Mouse (Mus musculus) brain, embryonic 18.5 days (tissue): ENCODE measurements around the gene Idua.
"Not testable (repeated sequence)": the region's sequence is repeated elsewhere in the genome, so short reads cannot be mapped to it uniquely, and the experiment has no call there.

Experiments used
- DNase-seq: peaks from one replicate; pipeline ENCODE4 v3.0.0-alpha.2; 2012; ENCODE audit warnings: low read depth, low spot score

The Idua gene

GRCm38 (mm10) chr5:108659698-108660631, at the start of gene Idua:
TSS of gene Idua (plus strand) at chr5:108660331.
- no peak for DNase-seq

- no peak for DNase-seq
Observed at GRCm38 (mm10) chr5:108610426-108610825, 49.7 kb upstream of the Idua start.

- no peak for DNase-seq
Observed at GRCm38 (mm10) chr5:108621870-108622269, 38.3 kb upstream of the Idua start.

GRCm38 (mm10) chr5:108626050-108626660, 34.0 kb upstream of the Idua start:
- DNase-seq, result no peak

GRCm38 (mm10) chr5:108628891-108629633, 31.1 kb upstream of the Idua start:
- DNase-seq, result no peak

- DNase-seq, result peak; percentile 88
Observed at GRCm38 (mm10) chr5:108629634-108630483, 30.3 kb upstream of the Idua start, which contains the start of the genes Gak and Tmem175. TSS of gene Gak (minus strand) at chr5:108629755. TSS of gene Tmem175 (plus strand) at chr5:108629770.

GRCm38 (mm10) chr5:108633676-108634075, 26.5 kb upstream of the Idua start:
- DNase-seq, result no peak

GRCm38 (mm10) chr5:108634088-108634487, 26.0 kb upstream of the Idua start:
- DNase-seq, result not testable (repeated sequence)

DNA sequence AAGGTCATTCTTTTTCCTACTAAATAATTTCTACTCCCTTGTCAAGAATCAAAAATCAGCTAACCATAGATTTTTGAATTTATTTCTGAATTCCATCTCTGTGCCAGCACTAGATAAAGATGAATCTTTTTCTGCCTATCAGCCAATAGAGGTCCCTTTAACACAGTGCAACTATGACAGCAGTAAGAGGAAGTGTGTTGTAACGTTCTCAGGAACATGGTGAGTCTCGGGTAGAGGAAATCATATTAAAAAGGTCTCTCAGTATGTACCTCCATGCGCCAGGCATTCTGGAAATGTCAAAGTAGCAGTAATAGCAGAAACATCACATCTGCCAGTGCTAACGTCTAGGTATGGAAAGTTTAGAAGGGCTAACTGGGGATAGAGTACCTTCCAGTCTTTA, 24.0 kb upstream of the Idua start:
- DNase-seq, result no peak

DNA sequence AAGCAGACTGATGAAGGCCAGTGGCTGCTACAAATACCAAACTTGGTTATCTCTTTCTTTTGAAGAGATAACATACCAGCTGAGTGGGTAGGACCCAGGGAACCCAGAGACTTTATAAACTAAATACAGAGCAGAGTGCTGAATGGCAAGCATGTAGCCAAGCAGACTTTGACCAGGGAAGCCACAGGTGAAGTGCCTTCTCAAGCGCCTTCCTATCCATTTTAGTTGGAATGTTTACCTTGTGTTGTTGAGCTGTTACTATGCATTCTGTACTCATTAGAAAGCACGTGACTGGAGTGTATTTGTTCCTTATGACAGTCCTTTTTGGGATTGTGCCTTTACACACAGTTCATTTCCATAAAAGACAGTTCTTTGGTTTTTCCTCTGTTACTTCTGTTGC, 16.5 kb upstream of the Idua start:
- DNase-seq, result no peak

GRCm38 (mm10) chr5:108645651-108646342, 14.3 kb upstream of the Idua start:
- no peak for DNase-seq

- DNase-seq, result no peak
Observed at GRCm38 (mm10) chr5:108646343-108646660, 13.8 kb upstream of the Idua start.

- DNase-seq, result no peak
Observed at GRCm38 (mm10) chr5:108647311-108647710, 12.8 kb upstream of the Idua start.

GRCm38 (mm10) chr5:108647820-108648465, 12.2 kb upstream of the Idua start:
- DNase-seq, result no peak

DNA sequence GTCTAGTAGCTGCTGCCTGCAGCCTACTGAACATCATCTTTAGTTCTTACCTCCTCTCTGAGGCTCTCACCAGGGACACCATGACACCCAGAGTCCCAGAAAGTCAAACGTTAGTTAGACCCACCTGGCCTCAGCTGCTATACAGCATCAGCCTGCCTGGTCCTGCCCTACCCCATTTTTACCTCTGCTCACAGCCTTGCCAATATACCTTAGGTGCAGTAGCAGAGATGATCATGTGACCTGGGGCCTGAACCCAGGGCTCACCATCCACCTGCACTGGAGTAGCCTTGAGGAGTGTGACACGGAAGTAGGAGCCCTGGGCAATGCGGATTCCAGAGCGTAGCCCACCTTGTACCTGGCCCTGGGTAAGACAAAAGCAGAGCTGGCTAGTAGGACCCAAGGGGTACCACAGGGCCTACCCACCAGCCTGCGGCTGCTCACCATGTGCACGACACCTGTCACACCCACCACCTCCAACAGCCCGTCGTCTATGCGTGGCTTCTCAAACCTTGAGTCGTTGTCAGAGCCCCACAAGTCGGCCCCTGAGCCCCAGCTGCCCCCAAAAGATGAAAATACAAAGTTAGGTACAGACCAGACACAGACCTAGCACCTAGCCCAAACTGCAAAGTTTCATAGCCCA, 11.1 kb upstream of the Idua start:
- no peak for DNase-seq

DNA sequence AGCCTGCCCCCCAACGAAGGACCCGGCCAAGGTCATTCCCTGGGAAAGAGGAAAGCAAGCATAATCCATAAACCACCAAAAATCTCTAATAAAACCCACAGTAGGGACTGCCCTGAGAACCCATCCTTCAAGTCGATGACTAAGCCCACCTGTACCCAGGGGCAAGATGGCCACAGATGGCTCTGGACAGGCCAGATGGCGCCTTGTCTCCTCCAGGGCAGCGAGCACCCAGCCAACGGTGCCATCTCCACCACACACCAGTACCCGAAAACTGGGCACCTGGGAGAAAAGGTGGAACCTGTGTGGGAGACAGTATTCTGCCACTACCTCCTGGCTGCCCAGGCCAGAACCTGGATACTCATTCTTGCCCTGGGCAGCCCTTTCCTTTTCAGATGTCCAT, 9.8 kb upstream of the Idua start:
- DNase-seq, result no peak

GRCm38 (mm10) chr5:108651136-108651720, 8.9 kb upstream of the Idua start:
- DNase-seq, result no peak

- no peak for DNase-seq
Observed at GRCm38 (mm10) chr5:108651823-108652222, 8.3 kb upstream of the Idua start.

DNA sequence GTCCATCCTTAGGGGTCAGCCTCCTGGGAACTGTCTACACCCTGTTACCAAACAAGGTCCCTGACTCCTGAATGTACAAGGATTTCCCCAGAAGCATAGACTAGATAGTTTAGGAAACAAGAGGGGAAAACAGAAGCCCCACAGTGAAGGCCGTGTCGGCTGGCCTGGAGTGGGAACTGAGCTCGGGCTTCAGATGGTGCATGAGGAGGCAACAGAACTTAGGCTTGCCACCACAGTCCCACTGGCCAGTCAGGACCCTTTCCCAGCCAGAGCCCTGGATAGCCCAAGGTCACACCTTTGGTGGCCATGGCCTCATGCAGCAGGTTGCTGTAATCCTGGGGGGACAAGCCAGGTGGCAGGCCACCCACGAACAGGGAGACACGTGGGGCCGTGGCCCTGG, 6.8 kb upstream of the Idua start:
- DNase-seq, result no peak
